Mouse (Mus musculus): Measurements from ENCODE around the gene Nectin2. TPM values are rescaled to one million over a fixed set of nuclear protein-coding genes. Genes with fewer than 3 reads are reported as not detected.

The Nectin2 gene
- polyA plus RNA-seq, 1 experiment from 2014 or later: 76.5 TPM

- no peaks in the 10 kb centered on the region for H3K9me3 ChIP-seq (ENCODE audit: control insufficient read depth, low read length)
- no peaks in the 10 kb centered on the region for H3K27me3 ChIP-seq (ENCODE audit: control insufficient read depth, insufficient read depth, low read length)
- H3K4me3 ChIP-seq (ENCODE audit: low read depth, low read length): no peak overlapping the region
- H3K36me3 ChIP-seq (ENCODE audit: control insufficient read depth, insufficient read depth, low read length): no peaks in the 10 kb centered on the region
- DNase-seq (ENCODE audit: low spot score) (no peak), ATAC-seq (ENCODE audit: insufficient read depth, low FRiP score, low TSS enrichment) (no peak)
- H3K9ac ChIP-seq (ENCODE audit: low read length): no peak overlapping the region
- H3K4me2 ChIP-seq (ENCODE audit: low read depth): no peak overlapping the region
- no peaks in the 10 kb centered on the region for H3K4me1 ChIP-seq (ENCODE audit: control insufficient read depth, insufficient read depth, low read length)
- WGBS: 42% methylated on average over 12 of the region's 12 CpGs
- no peak overlapping the region for H3K27ac ChIP-seq (ENCODE audit: low read depth, low read length)
Measured at GRCm38 (mm10) chr7:19785874-19786458, 35.7 kb upstream of the Nectin2 start.

GRCm38 (mm10) chr7:19784764-19785535 is 34.7 kb upstream of the Nectin2 start:
- H3K4me3 ChIP-seq (ENCODE audit: low read depth, low read length): no peak overlapping the region
- H3K9ac ChIP-seq (ENCODE audit: low read length): no peak overlapping the region
- H3K27me3 ChIP-seq (ENCODE audit: control insufficient read depth, insufficient read depth, low read length): no peaks in the 10 kb centered on the region
- ATAC-seq (ENCODE audit: insufficient read depth, low FRiP score, low TSS enrichment) (no peak), DNase-seq (ENCODE audit: low spot score) (no peak)
- no peak overlapping the region for H3K4me2 ChIP-seq (ENCODE audit: low read depth)
- no peaks in the 10 kb centered on the region for H3K36me3 ChIP-seq (ENCODE audit: control insufficient read depth, insufficient read depth, low read length)
- no peaks in the 10 kb centered on the region for H3K4me1 ChIP-seq (ENCODE audit: control insufficient read depth, insufficient read depth, low read length)
- H3K27ac ChIP-seq (ENCODE audit: low read depth, low read length): no peak overlapping the region
- 37% methylated on average over 11 of the region's 11 CpGs for whole genome bisulfite sequencing
- peaks cover 2% of the 10 kb centered on the region; the same call in 1 of the 2 replicates for H3K9me3 ChIP-seq (ENCODE audit: control insufficient read depth, low read length)

- H3K9ac ChIP-seq (ENCODE audit: low read length): no peak overlapping the region
- H3K4me1 ChIP-seq (ENCODE audit: control insufficient read depth, insufficient read depth, low read length): no peaks in the 10 kb centered on the region
- peaks cover 3% of the 10 kb centered on the region; the same call in 1 of the 2 replicates for H3K9me3 ChIP-seq (ENCODE audit: control insufficient read depth, low read length)
- no peak overlapping the region for H3K27ac ChIP-seq (ENCODE audit: low read depth, low read length)
- H3K27me3 ChIP-seq (ENCODE audit: control insufficient read depth, insufficient read depth, low read length): no peaks in the 10 kb centered on the region
- WGBS: 81% methylated on average over 8 of the region's 8 CpGs
- ATAC-seq (ENCODE audit: insufficient read depth, low FRiP score, low TSS enrichment): no peak
- H3K36me3 ChIP-seq (ENCODE audit: control insufficient read depth, insufficient read depth, low read length): no peaks in the 10 kb centered on the region
- no peak overlapping the region for H3K4me3 ChIP-seq (ENCODE audit: low read depth, low read length)
- H3K4me2 ChIP-seq (ENCODE audit: low read depth): no peak overlapping the region
- DNase-seq (ENCODE audit: low spot score): no peak
Measured at GRCm38 (mm10) chr7:19783630-19784029, 33.3 kb upstream of the Nectin2 start.

DNA sequence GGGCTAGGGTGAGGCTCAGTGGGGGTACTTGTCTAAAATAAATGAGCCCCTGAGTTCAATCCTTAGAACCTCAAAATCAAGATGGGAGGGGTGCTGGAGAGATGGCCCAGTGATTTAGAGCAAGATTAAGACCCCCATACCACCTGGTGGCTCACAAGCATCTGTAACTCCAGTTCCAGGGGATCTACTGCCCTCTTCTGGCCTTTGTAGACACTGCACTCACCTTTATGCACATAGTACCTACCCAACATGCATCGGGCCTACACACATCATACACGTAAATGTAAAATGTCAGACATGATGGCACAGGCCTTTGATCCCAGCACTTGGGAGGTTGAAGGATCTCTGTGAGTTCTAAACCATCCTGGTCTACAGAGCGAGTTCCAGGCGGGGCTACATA is 32.4 kb upstream of the Nectin2 start:
- DNase-seq (ENCODE audit: low spot score): no peak
- 90% methylated on average over 4 of the region's 4 CpGs for WGBS

GRCm38 (mm10) chr7:19781741-19782140 is 31.5 kb upstream of the Nectin2 start:
- H3K4me3 ChIP-seq (ENCODE audit: low read depth, low read length): no peak overlapping the region
- H3K4me2 ChIP-seq (ENCODE audit: low read depth): no peak overlapping the region
- H3K27ac ChIP-seq (ENCODE audit: low read depth, low read length): no peak overlapping the region
- no peaks in the 10 kb centered on the region for H3K27me3 ChIP-seq (ENCODE audit: control insufficient read depth, insufficient read depth, low read length)
- peaks cover 3% of the 10 kb centered on the region; the same call in 1 of the 2 replicates for H3K9me3 ChIP-seq (ENCODE audit: control insufficient read depth, low read length)
- no peak for ATAC-seq (ENCODE audit: insufficient read depth, low FRiP score, low TSS enrichment)
- no peaks in the 10 kb centered on the region for H3K36me3 ChIP-seq (ENCODE audit: control insufficient read depth, insufficient read depth, low read length)
- no peaks in the 10 kb centered on the region for H3K4me1 ChIP-seq (ENCODE audit: control insufficient read depth, insufficient read depth, low read length)
- 89% methylated on average over 7 of the region's 7 CpGs for WGBS
- H3K9ac ChIP-seq (ENCODE audit: low read length): no peak overlapping the region
- DNase-seq (ENCODE audit: low spot score): no peak

More for the DNA sequence above, 32.4 kb upstream of the Nectin2 start:
- Histone ChIP-seq H3K4me1 (ENCODE audit: control insufficient read depth, insufficient read depth, low read length) (no peaks in the 10 kb centered on the region), H3K4me3 (ENCODE audit: low read depth, low read length) (no peak overlapping the region), H3K27me3 (ENCODE audit: control insufficient read depth, insufficient read depth, low read length) (no peaks in the 10 kb centered on the region), H3K9ac (ENCODE audit: low read length) (no peak overlapping the region), H3K4me2 (ENCODE audit: low read depth) (no peak overlapping the region), H3K9me3 (ENCODE audit: control insufficient read depth, low read length) (peaks cover 3% of the 10 kb centered on the region; the same call in 1 of the 2 replicates), H3K36me3 (ENCODE audit: control insufficient read depth, insufficient read depth, low read length) (no peaks in the 10 kb centered on the region), H3K27ac (ENCODE audit: low read depth, low read length) (no peak overlapping the region)
- ATAC-seq (ENCODE audit: insufficient read depth, low FRiP score, low TSS enrichment): no peak

GRCm38 (mm10) chr7:19779903-19780302 is 29.6 kb upstream of the Nectin2 start:
- ATAC-seq (ENCODE audit: insufficient read depth, low FRiP score, low TSS enrichment) (no peak), DNase-seq (ENCODE audit: low spot score) (no peak)
- Histone ChIP-seq H3K4me2 (ENCODE audit: low read depth) (no peak overlapping the region), H3K9me3 (ENCODE audit: control insufficient read depth, low read length) (peaks cover 3% of the 10 kb centered on the region; the same call in 1 of the 2 replicates), H3K9ac (ENCODE audit: low read length) (no peak overlapping the region), H3K27me3 (ENCODE audit: control insufficient read depth, insufficient read depth, low read length) (no peaks in the 10 kb centered on the region), H3K27ac (ENCODE audit: low read depth, low read length) (no peak overlapping the region), H3K4me3 (ENCODE audit: low read depth, low read length) (no peak overlapping the region), H3K4me1 (ENCODE audit: control insufficient read depth, insufficient read depth, low read length) (no peaks in the 10 kb centered on the region), H3K36me3 (ENCODE audit: control insufficient read depth, insufficient read depth, low read length) (no peaks in the 10 kb centered on the region)
- 81% methylated on average over 4 of the region's 4 CpGs for WGBS

GRCm38 (mm10) chr7:19778645-19779044 is 28.4 kb upstream of the Nectin2 start:
- H3K36me3 ChIP-seq (ENCODE audit: control insufficient read depth, insufficient read depth, low read length): no peaks in the 10 kb centered on the region
- DNase-seq (ENCODE audit: low spot score) (no peak), ATAC-seq (ENCODE audit: insufficient read depth, low FRiP score, low TSS enrichment) (no peak)
- WGBS: 85% methylated on average over 8 of the region's 8 CpGs
- H3K27me3 ChIP-seq (ENCODE audit: control insufficient read depth, insufficient read depth, low read length): no peaks in the 10 kb centered on the region
- H3K9ac ChIP-seq (ENCODE audit: low read length): no peak overlapping the region
- peaks cover 3% of the 10 kb centered on the region; the same call in 1 of the 2 replicates for H3K9me3 ChIP-seq (ENCODE audit: control insufficient read depth, low read length)
- no peaks in the 10 kb centered on the region for H3K4me1 ChIP-seq (ENCODE audit: control insufficient read depth, insufficient read depth, low read length)
- H3K27ac ChIP-seq (ENCODE audit: low read depth, low read length): no peak overlapping the region
- H3K4me3 ChIP-seq (ENCODE audit: low read depth, low read length): no peak overlapping the region
- H3K4me2 ChIP-seq (ENCODE audit: low read depth): no peak overlapping the region

- H3K27ac ChIP-seq (ENCODE audit: low read depth, low read length): no peak overlapping the region
- no peak overlapping the region for H3K9ac ChIP-seq (ENCODE audit: low read length)
- 89% methylated on average over 11 of the region's 11 CpGs for WGBS
- no peak for ATAC-seq (ENCODE audit: insufficient read depth, low FRiP score, low TSS enrichment)
- no peaks in the 10 kb centered on the region for H3K36me3 ChIP-seq (ENCODE audit: control insufficient read depth, insufficient read depth, low read length)
- peaks cover 3% of the 10 kb centered on the region; the same call in 1 of the 2 replicates for H3K9me3 ChIP-seq (ENCODE audit: control insufficient read depth, low read length)
- DNase-seq (ENCODE audit: low spot score): no peak
- H3K4me3 ChIP-seq (ENCODE audit: low read depth, low read length): no peak overlapping the region
- no peaks in the 10 kb centered on the region for H3K4me1 ChIP-seq (ENCODE audit: control insufficient read depth, insufficient read depth, low read length)
- no peaks in the 10 kb centered on the region for H3K27me3 ChIP-seq (ENCODE audit: control insufficient read depth, insufficient read depth, low read length)
- no peak overlapping the region for H3K4me2 ChIP-seq (ENCODE audit: low read depth)
Measured at GRCm38 (mm10) chr7:19777049-19777723, 26.9 kb upstream of the Nectin2 start.
